12 mouse cellular contexts compared by ENCODE assay signal in the genomic region with DNA sequence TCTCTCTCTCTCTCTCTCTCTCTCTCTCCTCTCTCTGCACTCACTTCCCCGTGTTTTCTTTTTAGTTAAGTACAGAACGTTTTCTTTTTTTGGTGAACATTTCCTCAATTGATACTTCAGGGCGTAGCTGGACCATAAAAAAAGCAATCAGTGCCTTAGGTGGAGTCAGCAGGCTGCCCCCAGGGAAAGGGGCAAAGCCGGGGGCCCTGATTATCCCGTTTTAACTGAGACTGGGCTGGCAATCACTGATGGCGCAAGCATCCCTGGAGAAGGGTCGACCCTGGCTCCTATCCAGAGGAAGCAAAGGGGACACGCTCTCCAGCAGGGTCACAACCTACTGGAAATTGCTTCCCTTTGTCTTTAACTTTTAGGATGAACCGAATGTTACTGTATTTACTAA. TPM values are rescaled to one million over a fixed set of nuclear protein-coding genes. Genes with fewer than 3 reads are reported as not detected.
A peak's percentile ranks its signal among the peaks of the same experiment; 100 is the strongest.
DNase-seq lines count a peak whose midpoint lies in the region; ATAC-seq lines count a peak whose summit lies in the region.
"Had no signal": no experiment of that assay in that cellular context is flagged by ENCODE, and none has a peak within 500 bp of the region (broad histone marks: within the 10 kb centered on the region; RNA-seq: fewer than 3 reads in every experiment).

No protein-coding gene starts in this region.

- no peaks in the 10 kb centered on the region for H3K9me3 ChIP-seq in kidney, embryonic 15.5 days (replicated peaks)
- no peaks in the 10 kb centered on the region for H3K9me3 ChIP-seq in embryonic facial prominence, embryonic 13.5 days
- H3K9me3 ChIP-seq in limb, embryonic 10.5 days (replicated peaks), result no peaks in the 10 kb centered on the region
- H3K9me3 ChIP-seq in neural tube, embryonic 12.5 days, result no peaks in the 10 kb centered on the region

- peaks cover 9% of the 10 kb centered on the region for H3K4me1 ChIP-seq in kidney, embryonic 15.5 days
- peaks cover 11% of the 10 kb centered on the region for H3K4me1 ChIP-seq in embryonic facial prominence, embryonic 13.5 days
- H3K4me1 ChIP-seq in limb, embryonic 10.5 days, result peaks cover 29% of the 10 kb centered on the region
- peaks cover 9% of the 10 kb centered on the region for H3K4me1 ChIP-seq in neural tube, embryonic 12.5 days

- H3K9ac ChIP-seq in kidney, embryonic 15.5 days, result no peak overlapping the region
- H3K9ac ChIP-seq in embryonic facial prominence, embryonic 13.5 days, result no peak overlapping the region
- H3K9ac ChIP-seq in neural tube, embryonic 12.5 days, result no peak overlapping the region; the same call in 1 of the 2 replicates

- 0 out of 2 replicates have a peak overlapping the region, but pooled peaks have one; percentile 21 for H3K4me2 ChIP-seq in kidney, embryonic 15.5 days
- peak overlapping the region; percentile 42 for H3K4me2 ChIP-seq in embryonic facial prominence, embryonic 13.5 days
- H3K4me2 ChIP-seq in neural tube, embryonic 12.5 days (replicated peaks), result peak overlapping the region; percentile 50

- H3K27me3 ChIP-seq in kidney, embryonic 15.5 days, result peaks cover 69% of the 10 kb centered on the region
- peaks cover 55% of the 10 kb centered on the region for H3K27me3 ChIP-seq in embryonic facial prominence, embryonic 13.5 days
- peaks cover 63% of the 10 kb centered on the region for H3K27me3 ChIP-seq in limb, embryonic 10.5 days (ENCODE audit: low read depth, poor library complexity, severe bottlenecking)
- peaks cover 51% of the 10 kb centered on the region for H3K27me3 ChIP-seq in neural tube, embryonic 12.5 days (replicated peaks)

- H3K36me3 ChIP-seq in kidney, embryonic 15.5 days, result no peaks in the 10 kb centered on the region
- H3K36me3 ChIP-seq in embryonic facial prominence, embryonic 13.5 days, result no peaks in the 10 kb centered on the region
- H3K36me3 ChIP-seq in limb, embryonic 10.5 days, result no peaks in the 10 kb centered on the region
- H3K36me3 ChIP-seq in neural tube, embryonic 12.5 days, result no peaks in the 10 kb centered on the region
- H3K36me3 ChIP-seq: G1E had no signal

- no peak for DNase-seq in kidney, adult 18-20 months
- DNase-seq in limb, embryonic 10.5 days (ENCODE audit: low spot score), result no peak
- DNase-seq in adrenal gland, postnatal 36 days, result no peak
- DNase-seq: kidney, postnatal 14 days; right cerebral cortex, postnatal 14 days; thymus, adult 18-20 months had no signal

- no peak for ATAC-seq in kidney, embryonic 15.5 days (replicated peaks; ENCODE audit: low FRiP score)
- ATAC-seq in embryonic facial prominence, embryonic 13.5 days (ENCODE audit: insufficient number of reproducible peaks, insufficient read depth, low FRiP score, low TSS enrichment, low read depth), result no peak
- ATAC-seq in neural tube, embryonic 12.5 days (ENCODE audit: low FRiP score, low read depth), result no peak
- ATAC-seq in granulocyte monocyte progenitor cell, adult 5-6 weeks (replicated peaks; ENCODE audit: poor library complexity, severe bottlenecking), result no peak

- H3K27ac ChIP-seq in kidney, embryonic 15.5 days, result no peak overlapping the region
- no peak overlapping the region for H3K27ac ChIP-seq in embryonic facial prominence, embryonic 13.5 days
- no peak overlapping the region for H3K27ac ChIP-seq in limb, embryonic 10.5 days
- no peak overlapping the region for H3K27ac ChIP-seq in neural tube, embryonic 12.5 days

- WGBS in kidney, embryonic 15.5 days, result 4% methylated on average over 9 of the region's 9 CpGs
- 5% methylated on average over 9 of the region's 9 CpGs for WGBS in embryonic facial prominence, embryonic 13.5 days
- WGBS in limb, embryonic 10.5 days, result 4% methylated on average over 9 of the region's 9 CpGs
- WGBS in neural tube, embryonic 12.5 days, result 2% methylated on average over 9 of the region's 9 CpGs

- H3K4me3 ChIP-seq in kidney, embryonic 15.5 days (replicated peaks), result no peak overlapping the region
- H3K4me3 ChIP-seq in embryonic facial prominence, embryonic 13.5 days, result no peak overlapping the region
- peak overlapping the region; percentile 30 for H3K4me3 ChIP-seq in limb, embryonic 10.5 days
- no peak overlapping the region for H3K4me3 ChIP-seq in neural tube, embryonic 12.5 days

RNA-seq across cellular contexts. Expression of gene Nr5a2, which starts 1.6 kb away (rescaled TPM):
- polyA plus RNA-seq in kidney, embryonic 15.5 days (2015; fragmentation: Nextera tagmentation; extraction: Ambion mirVana), result 0.75 and 0.86 TPM in 2 replicates
- 1.3 and 1.6 TPM in 2 replicates for polyA plus RNA-seq in embryonic facial prominence, embryonic 13.5 days (2015; fragmentation: Nextera tagmentation; extraction: Ambion mirVana)
- polyA plus RNA-seq in limb, embryonic 10.5 days (2016; fragmentation: Nextera tagmentation; extraction: Ambion mirVana), result 0.30 and 0.40 TPM in 2 replicates
- 1.3 and 1.8 TPM in 2 replicates for polyA plus RNA-seq in neural tube, embryonic 12.5 days (2016; fragmentation: Nextera tagmentation; extraction: Ambion mirVana)
- not detected in 2 replicates for total RNA-seq in granulocyte monocyte progenitor cell, adult 5-6 weeks (2014; fragmentation: Nextera tagmentation)
- total RNA-seq in granulocyte monocyte progenitor cell, adult 5-6 weeks (2017), result not detected in 2 replicates
- 1 to 10 TPM; 2.1 to 4.4 TPM for total RNA-seq in adrenal gland, postnatal 36 days (2021)
- total RNA-seq: common myeloid progenitor, adult 5-6 weeks had no signal
- polyA plus RNA-seq: G1E had no signal
